Mouse (Mus musculus) spleen, embryonic (tissue): ENCODE results near the gene Gpatch4.

ENCODE experiments used
- CTCF ChIA-PET: fragments of 350-600 bp; sonication (Branson Sonifier 250); formaldehyde crosslinking; loops from one replicate; lab custom pipeline; 2022; lab: Charles Lee

Gpatch4 gene

GRCm38 (mm10) chr3:88090616-88091015 lies 47.7 kb downstream of the Gpatch4 start:
- CTCF ChIA-PET, result no interaction called here

GRCm38 (mm10) chr3:88094126-88094525 lies 51.2 kb downstream of the Gpatch4 start:
- CTCF ChIA-PET, result no interaction called here

DNA sequence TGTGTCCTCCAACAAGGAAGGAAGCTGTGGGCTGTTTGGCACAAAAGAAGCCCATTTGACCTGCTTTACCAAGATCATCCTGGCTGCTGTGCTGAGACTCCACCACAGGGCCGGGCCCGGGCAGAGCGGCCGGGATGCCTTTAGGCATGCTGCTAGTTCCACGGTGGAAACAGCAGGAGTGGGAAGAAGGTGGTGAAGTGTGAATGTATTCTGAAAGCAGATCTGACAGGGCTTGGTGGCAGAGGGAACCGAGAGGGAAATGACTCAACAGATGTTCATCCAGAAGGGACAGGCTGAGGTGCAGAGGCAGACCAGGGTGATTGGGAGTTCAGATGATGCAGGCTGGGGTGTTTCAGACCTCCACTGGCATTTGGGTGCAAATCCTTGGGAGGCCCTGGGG lies 54.8 kb downstream of the Gpatch4 start:
- CTCF ChIA-PET, result no interaction called here

DNA sequence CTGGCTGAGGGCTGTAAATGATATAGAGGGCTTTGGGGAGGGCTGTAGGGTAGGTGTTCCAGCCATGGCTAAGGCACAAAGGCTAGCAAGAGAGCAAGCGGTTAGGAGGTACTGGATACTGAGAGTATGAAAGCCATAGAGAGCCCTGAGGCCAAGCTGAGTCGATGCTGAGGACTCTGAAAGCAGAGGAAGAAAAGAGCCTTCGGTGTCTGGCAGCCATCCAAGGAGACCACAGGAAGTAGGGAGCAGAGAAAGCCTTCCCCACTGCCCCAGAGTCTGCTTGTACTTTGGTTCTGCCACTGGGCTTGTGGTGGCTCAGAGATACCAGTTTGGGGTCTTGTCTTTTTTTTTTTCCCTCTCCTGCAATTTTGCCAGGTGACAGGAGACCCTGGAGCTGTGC lies 57.3 kb downstream of the Gpatch4 start:
- CTCF ChIA-PET, result interaction anchor here (0.5 kb wide), 1 partner anchor 824 kb away, joined by 5 read pairs; no protein-coding TSS in a partner anchor

GRCm38 (mm10) chr3:88101736-88102135 lies 58.8 kb downstream of the Gpatch4 start:
- CTCF ChIA-PET, result no interaction called here

GRCm38 (mm10) chr3:88102196-88102595 lies 59.3 kb downstream of the Gpatch4 start:
- CTCF ChIA-PET, result no interaction called here

- CTCF ChIA-PET, result no interaction called here
Measured at GRCm38 (mm10) chr3:88102611-88103010, 59.7 kb downstream of the Gpatch4 start.
